Mouse (Mus musculus): ENCODE data around the gene Stox1. TPM values are rescaled to one million over a fixed set of nuclear protein-coding genes. Genes with fewer than 3 reads are reported as not detected.
A peak's percentile ranks its signal among the peaks of the same experiment; 100 is the strongest.

Gene Stox1
- polyA plus RNA-seq, 1 experiment: not detected

DNA sequence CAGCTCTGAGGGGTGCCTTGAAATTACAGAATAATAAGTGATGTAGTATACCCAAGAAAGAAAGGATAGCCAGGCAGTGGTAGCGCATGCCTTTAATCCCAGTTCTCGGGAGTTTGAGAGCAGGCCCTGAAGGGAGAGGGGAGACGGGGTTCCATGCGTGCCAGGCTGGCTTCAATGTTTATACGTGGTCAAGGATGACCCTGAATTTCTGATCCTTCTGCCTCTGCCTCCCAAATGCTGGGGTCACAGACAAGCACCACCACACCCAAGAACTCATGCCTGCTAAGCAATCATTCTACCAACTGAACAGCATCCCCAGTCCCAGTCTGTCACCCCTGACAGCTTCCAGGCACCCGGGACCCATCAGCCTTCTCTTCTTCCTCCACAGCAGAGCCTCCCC is 49.7 kb downstream of the Stox1 start:
- no peak overlapping the region for H3K4me3 ChIP-seq (ENCODE audit: insufficient read depth, low read depth, low read length)
- 93% methylated on average over 6 of the region's 6 CpGs for WGBS
- TF ChIP-seq POLR2A (IDR thresholded peaks at IDR 0.05; ENCODE audit: insufficient read depth, low read depth, low read length) (no peak), CTCF (IDR thresholded peaks at IDR 0.05; ENCODE audit: insufficient read depth, low read depth, low read length) (no peak)
- no peak overlapping the region for H3K27ac ChIP-seq (ENCODE audit: insufficient read depth, low read depth, low read length)
- peaks cover 2% of the 10 kb centered on the region; the same call in 1 of the 2 replicates for H3K4me1 ChIP-seq (ENCODE audit: control insufficient read depth, insufficient read depth, low read length)

DNA sequence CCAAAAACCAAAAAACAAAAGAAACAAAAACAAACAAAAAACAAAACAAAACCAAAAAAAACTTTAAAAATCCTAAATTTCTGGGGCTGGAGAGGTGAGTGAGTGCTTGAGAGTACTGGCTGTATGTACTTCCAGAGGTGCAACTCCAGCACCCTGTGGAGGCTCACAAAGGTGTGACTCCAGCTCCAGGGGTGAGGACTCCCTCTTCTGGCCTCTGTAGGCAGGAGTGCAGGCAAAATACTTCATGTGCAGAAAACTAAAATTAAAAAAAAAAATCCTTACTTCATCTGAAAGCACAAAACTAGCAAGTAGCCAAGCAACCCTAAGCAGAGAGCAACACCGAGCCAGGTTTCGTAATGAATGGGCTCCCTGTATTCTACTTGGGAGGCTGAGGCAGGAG is 53.6 kb downstream of the Stox1 start:
- 99% methylated on average over 2 of the region's 2 CpGs for WGBS
- TF ChIP-seq POLR2A (IDR thresholded peaks at IDR 0.05; ENCODE audit: insufficient read depth, low read depth, low read length) (no peak), CTCF (IDR thresholded peaks at IDR 0.05; ENCODE audit: insufficient read depth, low read depth, low read length) (no peak)
- peaks cover 2% of the 10 kb centered on the region; the same call in 1 of the 2 replicates for H3K4me1 ChIP-seq (ENCODE audit: control insufficient read depth, insufficient read depth, low read length)

DNA sequence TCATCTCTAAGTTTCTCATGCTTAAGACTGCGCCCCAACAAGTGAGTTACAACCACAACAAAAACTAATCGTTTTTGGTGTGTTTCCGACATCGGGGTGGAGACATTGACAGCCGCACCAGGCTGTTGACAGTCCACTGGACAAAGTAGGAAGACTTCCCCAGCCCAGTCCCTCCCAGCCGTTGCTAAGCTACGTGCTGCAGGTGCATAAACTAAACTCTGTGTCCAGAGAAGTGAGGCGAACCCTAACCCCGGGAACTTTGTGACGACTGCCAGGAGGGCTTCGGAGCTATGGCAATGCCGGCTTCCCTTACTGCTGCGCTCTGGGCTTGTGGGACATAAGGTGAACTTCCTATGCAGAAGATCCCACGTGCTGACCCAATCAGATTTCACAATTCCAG is 56.7 kb downstream of the Stox1 start:
- TF ChIP-seq POLR2A (IDR thresholded peaks at IDR 0.05; ENCODE audit: insufficient read depth, low read depth, low read length) (no peak), CTCF (IDR thresholded peaks at IDR 0.05; ENCODE audit: insufficient read depth, low read depth, low read length) (no peak)
- H3K4me1 ChIP-seq (ENCODE audit: control insufficient read depth, insufficient read depth, low read length): no peaks in the 10 kb centered on the region
- H3K4me3 ChIP-seq (ENCODE audit: insufficient read depth, low read depth, low read length): no peak overlapping the region
- no peak overlapping the region for H3K27ac ChIP-seq (ENCODE audit: insufficient read depth, low read depth, low read length)
- WGBS: 81% methylated on average over 14 of the region's 14 CpGs

More for the DNA sequence above, 53.6 kb downstream of the Stox1 start:
- Histone ChIP-seq H3K27ac (ENCODE audit: insufficient read depth, low read depth, low read length) (no peak overlapping the region), H3K4me3 (ENCODE audit: insufficient read depth, low read depth, low read length) (no peak overlapping the region)

DNA sequence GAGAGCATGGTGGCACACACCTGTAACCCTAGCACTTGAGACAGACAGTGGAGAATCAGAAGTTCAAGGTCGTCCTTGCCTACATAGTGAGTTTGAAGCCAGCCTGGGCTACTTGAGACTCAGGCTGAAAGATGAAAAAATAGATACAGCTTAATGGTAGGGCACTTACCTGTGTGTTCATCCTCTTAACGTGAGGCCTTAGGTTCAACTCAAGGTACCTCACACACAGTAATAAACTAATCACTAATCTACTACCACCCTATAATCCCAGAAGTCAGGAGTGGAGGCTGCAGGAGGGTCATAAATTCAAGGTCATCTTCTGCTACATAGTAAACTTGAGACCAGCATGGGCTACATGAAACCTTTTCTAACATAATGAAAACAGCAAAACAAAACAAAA is 57.5 kb downstream of the Stox1 start:
- H3K4me3 ChIP-seq (ENCODE audit: insufficient read depth, low read depth, low read length): no peak overlapping the region
- H3K4me1 ChIP-seq (ENCODE audit: control insufficient read depth, insufficient read depth, low read length): no peaks in the 10 kb centered on the region
- no peak overlapping the region for H3K27ac ChIP-seq (ENCODE audit: insufficient read depth, low read depth, low read length)
- TF ChIP-seq CTCF (IDR thresholded peaks at IDR 0.05; ENCODE audit: insufficient read depth, low read depth, low read length): no peak
- no peak for TF ChIP-seq POLR2A (IDR thresholded peaks at IDR 0.05; ENCODE audit: insufficient read depth, low read depth, low read length)
- WGBS: 83% methylated on average over 2 of the region's 2 CpGs

DNA sequence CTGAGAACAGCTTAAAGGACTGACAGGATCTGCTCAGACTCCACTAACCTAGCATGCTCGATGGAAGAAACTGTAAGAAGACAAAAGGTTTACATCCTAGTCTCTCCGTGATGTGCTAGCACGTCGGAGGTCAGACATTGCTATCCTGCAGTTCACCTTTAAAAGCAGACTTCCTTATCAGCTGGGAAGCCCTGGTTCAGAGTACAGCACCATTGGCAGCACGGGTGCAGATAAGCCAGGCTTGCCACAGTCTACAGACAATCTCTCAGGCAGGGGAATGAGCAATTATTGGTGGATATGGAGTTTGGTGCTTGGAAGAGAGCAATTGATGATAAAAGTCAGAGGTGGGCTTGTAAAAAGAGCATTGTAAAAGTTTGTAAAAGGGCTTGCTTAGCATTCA is 57.9 kb downstream of the Stox1 start:
- H3K4me3 ChIP-seq (ENCODE audit: insufficient read depth, low read depth, low read length): no peak overlapping the region
- WGBS: 84% methylated on average over 5 of the region's 5 CpGs
- TF ChIP-seq CTCF (IDR thresholded peaks at IDR 0.05; ENCODE audit: insufficient read depth, low read depth, low read length) (no peak), POLR2A (IDR thresholded peaks at IDR 0.05; ENCODE audit: insufficient read depth, low read depth, low read length) (no peak)
- no peak overlapping the region for H3K27ac ChIP-seq (ENCODE audit: insufficient read depth, low read depth, low read length)
- H3K4me1 ChIP-seq (ENCODE audit: control insufficient read depth, insufficient read depth, low read length): no peaks in the 10 kb centered on the region

DNA sequence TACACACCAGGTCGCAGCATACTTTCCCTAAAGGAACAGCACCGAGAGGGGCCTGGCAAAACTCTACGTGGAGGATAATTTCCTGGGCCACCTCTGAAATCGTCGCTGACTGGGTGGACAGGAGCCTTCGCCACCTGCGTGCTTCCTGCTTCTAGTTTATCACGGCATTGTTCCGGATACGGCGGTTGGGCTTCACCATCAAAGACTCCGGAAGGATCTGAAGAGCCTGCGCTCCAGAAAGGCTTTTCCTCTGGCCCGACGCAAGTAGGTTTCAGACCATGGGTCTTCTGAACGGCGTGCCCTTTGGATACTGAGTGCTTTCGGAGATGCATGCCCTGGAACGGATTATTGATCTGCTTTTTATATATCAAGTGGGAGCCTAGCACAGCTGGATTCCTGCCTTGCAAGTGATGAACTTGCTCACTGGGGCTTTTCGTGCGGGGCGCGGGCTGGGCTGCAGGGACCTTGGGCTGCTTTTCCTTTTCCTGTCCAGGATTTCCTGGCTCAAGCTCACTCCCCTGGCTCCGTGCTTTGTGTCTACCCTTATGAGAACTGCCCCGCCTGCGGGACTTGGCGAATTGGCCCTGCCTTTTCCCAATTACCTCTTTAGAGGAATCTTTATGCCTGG is 60.9 kb downstream of the Stox1 start:
- no peak for TF ChIP-seq CTCF (IDR thresholded peaks at IDR 0.05; ENCODE audit: insufficient read depth, low read depth, low read length)
- H3K4me3 ChIP-seq (ENCODE audit: insufficient read depth, low read depth, low read length): no peak overlapping the region
- 71% methylated on average over 27 of the region's 27 CpGs for WGBS
- H3K4me1 ChIP-seq (ENCODE audit: control insufficient read depth, insufficient read depth, low read length): no peaks in the 10 kb centered on the region
- H3K27ac ChIP-seq (ENCODE audit: insufficient read depth, low read depth, low read length): no peak overlapping the region

DNA sequence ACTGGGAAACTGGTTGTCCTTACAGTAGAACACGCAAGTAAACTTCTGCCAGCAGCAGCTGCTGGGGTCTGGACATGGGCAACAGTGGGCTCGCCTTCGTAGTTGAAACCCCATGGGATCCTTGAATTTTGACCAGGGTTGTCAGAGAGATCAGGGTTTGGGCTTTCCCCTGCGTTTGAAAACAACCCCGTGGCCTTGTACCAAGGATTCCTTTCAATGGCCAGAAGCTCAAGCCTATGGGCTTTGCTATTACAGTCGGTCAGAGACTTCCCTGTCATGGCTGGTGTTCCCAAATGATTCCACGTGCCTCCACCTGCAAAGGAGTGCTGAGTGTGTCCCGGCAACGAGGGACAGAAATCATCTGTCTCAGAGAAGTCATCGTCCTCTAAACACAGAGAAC is 61.8 kb downstream of the Stox1 start:
- no peaks in the 10 kb centered on the region for H3K4me1 ChIP-seq (ENCODE audit: control insufficient read depth, insufficient read depth, low read length)
- TF ChIP-seq POLR2A (IDR thresholded peaks at IDR 0.05; ENCODE audit: insufficient read depth, low read depth, low read length) (no peak), CTCF (IDR thresholded peaks at IDR 0.05; ENCODE audit: insufficient read depth, low read depth, low read length) (no peak)
- no peak overlapping the region for H3K27ac ChIP-seq (ENCODE audit: insufficient read depth, low read depth, low read length)
- WGBS: 89% methylated on average over 10 of the region's 10 CpGs
- no peak overlapping the region for H3K4me3 ChIP-seq (ENCODE audit: insufficient read depth, low read depth, low read length)

DNA sequence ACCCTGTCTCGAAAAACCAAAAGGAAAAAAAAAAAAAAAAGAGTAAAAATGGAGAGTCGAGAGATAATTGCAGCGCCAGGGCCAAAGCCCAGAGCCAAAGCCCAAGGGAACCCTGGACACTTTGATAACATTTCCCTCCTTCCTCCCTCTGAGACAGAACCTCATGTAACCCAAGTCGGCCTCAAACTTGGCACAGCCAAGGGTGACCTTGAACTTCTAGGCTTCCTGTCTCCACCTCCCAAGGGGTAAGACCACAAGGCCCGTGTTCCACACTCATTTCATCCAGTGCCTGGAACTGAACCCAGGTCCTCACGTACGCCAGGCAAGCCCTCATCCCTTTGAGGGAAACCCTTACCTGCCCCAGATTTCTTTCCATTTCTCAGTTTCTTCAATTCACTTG is 69.2 kb downstream of the Stox1 start:
- Histone ChIP-seq H3K27ac (ENCODE audit: insufficient read depth, low read depth, low read length) (no peak overlapping the region), H3K4me1 (ENCODE audit: control insufficient read depth, insufficient read depth, low read length) (no peaks in the 10 kb centered on the region), H3K4me3 (ENCODE audit: insufficient read depth, low read depth, low read length) (no peak overlapping the region)
- 89% methylated on average over 7 of the region's 7 CpGs for WGBS
- TF ChIP-seq POLR2A (IDR thresholded peaks at IDR 0.05; ENCODE audit: insufficient read depth, low read depth, low read length) (no peak), CTCF (IDR thresholded peaks at IDR 0.05; ENCODE audit: insufficient read depth, low read depth, low read length) (no peak)

DNA sequence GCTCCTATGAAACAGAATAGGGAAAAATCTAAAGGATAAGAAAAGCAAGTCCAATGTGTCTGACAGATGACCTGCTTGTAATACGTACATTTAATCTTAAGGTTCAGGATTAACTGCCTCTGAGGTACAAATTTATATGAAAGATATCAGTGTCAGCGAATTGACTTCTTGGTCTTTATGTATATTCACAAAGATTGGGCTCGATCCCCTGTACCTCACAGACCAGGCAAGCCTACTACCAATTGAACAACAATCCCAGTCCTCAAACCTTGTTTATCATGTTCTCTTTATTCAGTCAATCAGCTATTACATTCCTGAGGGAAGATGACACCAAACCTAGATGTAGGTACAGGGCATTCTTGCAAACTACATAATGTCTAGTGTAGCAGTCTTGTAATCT is 74.0 kb downstream of the Stox1 start:
- Histone ChIP-seq H3K27ac (ENCODE audit: insufficient read depth, low read depth, low read length) (peak overlapping the region; percentile 81), H3K4me1 (ENCODE audit: control insufficient read depth, insufficient read depth, low read length) (peaks cover 2% of the 10 kb centered on the region; the same call in 1 of the 2 replicates), H3K4me3 (ENCODE audit: insufficient read depth, low read depth, low read length) (peak overlapping the region; percentile 49)
- TF ChIP-seq CTCF (IDR thresholded peaks at IDR 0.05; ENCODE audit: insufficient read depth, low read depth, low read length): no peak
- TF ChIP-seq POLR2A (IDR thresholded peaks at IDR 0.05; ENCODE audit: insufficient read depth, low read depth, low read length): no peak
- WGBS: 21% methylated on average over 3 of the region's 3 CpGs
